Mouse (Mus musculus): ENCODE data around the gene Ctnnal1.

GRCm38 (mm10) chr4:56840297-56840696, 24.7 kb downstream of the Ctnnal1 start:
- TF ChIP-seq CTCF (IDR thresholded peaks at IDR 0.05; ENCODE audit: low read depth, low read length): no peak
- no peak for TF ChIP-seq POLR2A (IDR thresholded peaks at IDR 0.05; ENCODE audit: insufficient read depth, low read length)
- TF ChIP-seq EP300 (IDR thresholded peaks at IDR 0.05; ENCODE audit: insufficient read depth, low read depth, low read length): no peak

Measured in ES-Bruce4 (cell line).